Mouse (Mus musculus) midbrain, embryonic 10.5 days (tissue): ENCODE results near the gene Wars2. TPM values are rescaled to one million over a fixed set of nuclear protein-coding genes. Genes with fewer than 3 reads are reported as not detected.

Experiments used
- DNase-seq: peaks from one replicate; pipeline ENCODE4 v3.0.0-alpha.2; 2017; ENCODE audit warnings: low spot score
- H3K27ac ChIP-seq: fragments of 300-500 bp; sonication (generic); replicated peaks from 2 replicates; pipeline ENCODE4 v1.5.1; 2016; ENCODE audit warnings: mild to moderate bottlenecking
- H3K27me3 ChIP-seq: fragments of 300-500 bp; sonication (generic); 2 replicates; pipeline ENCODE4 v1.6.1; 2016; ENCODE audit warnings: low read depth, mild to moderate bottlenecking; ENCODE audit not compliant: poor library complexity, severe bottlenecking
- H3K36me3 ChIP-seq: fragments of 300-500 bp; sonication (generic); 2 replicates; pipeline ENCODE4 v1.6.1; 2016; ENCODE audit warnings: mild to moderate bottlenecking, moderate library complexity
- H3K4me1 ChIP-seq: fragments of 300-500 bp; sonication (generic); 2 replicates; pipeline ENCODE4 v1.6.1; 2016
- H3K4me3 ChIP-seq: fragments of 300-500 bp; sonication (generic); 2 replicates; pipeline ENCODE4 v1.5.1; 2016; ENCODE audit warnings: mild to moderate bottlenecking, moderate library complexity
- H3K9me3 ChIP-seq: fragments of 300-500 bp; sonication (generic); replicated peaks from 2 replicates; pipeline ENCODE4 v1.6.1; 2016; ENCODE audit warnings: mild to moderate bottlenecking
- WGBS: fragments of 180-500 bp; shearing (Covaris S2); methylation state at CpG from one replicate; pipeline ENCODE4 v1.1.7; 2016; 5-methylcytosine and 5-hydroxymethylcytosine counted together
- polyA plus RNA-seq: library from polyadenylated mRNA; unstranded; fragments of >200 nt; fragmentation: Nextera tagmentation; extraction: Ambion mirVana; gene quantifications from 2 replicates; pipeline ENCODE4 v1.2.1, GENCODE M21; 2016

The Wars2 gene
- polyA plus RNA-seq, 1 experiment from 2014 or later = 8.7 TPM

- Histone ChIP-seq H3K4me1 (peaks cover 15% of the 10 kb centered on the region), H3K36me3 (no peaks in the 10 kb centered on the region), H3K4me3 (no peak overlapping the region), H3K27me3 (peaks cover 100% of the 10 kb centered on the region), H3K9me3 (no peaks in the 10 kb centered on the region), H3K27ac (no peak overlapping the region)
- DNase-seq = no peak
- 2% methylated on average over 8 of the region's 8 CpGs for WGBS
Observed at GRCm38 (mm10) chr3:99242481-99242880, 101.6 kb downstream of the Wars2 start.

- DNase-seq = no peak
- H3K27ac ChIP-seq = no peak overlapping the region
- WGBS = 16% methylated on average over 3 of the region's 3 CpGs
- no peaks in the 10 kb centered on the region for H3K36me3 ChIP-seq
- H3K4me1 ChIP-seq = peaks cover 27% of the 10 kb centered on the region
- peaks cover 100% of the 10 kb centered on the region for H3K27me3 ChIP-seq
- no peaks in the 10 kb centered on the region for H3K9me3 ChIP-seq
- H3K4me3 ChIP-seq = no peak overlapping the region
Observed at GRCm38 (mm10) chr3:99245341-99245740, 104.5 kb downstream of the Wars2 start.

- no peak overlapping the region for H3K27ac ChIP-seq
- 38% methylated on average over 3 of the region's 3 CpGs for WGBS
- no peaks in the 10 kb centered on the region for H3K36me3 ChIP-seq
- no peak for DNase-seq
- peaks cover 15% of the 10 kb centered on the region for H3K4me1 ChIP-seq
- peaks cover 100% of the 10 kb centered on the region for H3K27me3 ChIP-seq
- no peaks in the 10 kb centered on the region for H3K9me3 ChIP-seq
- H3K4me3 ChIP-seq = no peak overlapping the region
Observed at GRCm38 (mm10) chr3:99246629-99247028, 105.8 kb downstream of the Wars2 start.

- 1% methylated on average over 4 of the region's 4 CpGs for WGBS
- no peak overlapping the region for H3K27ac ChIP-seq
- no peak for DNase-seq
Observed at GRCm38 (mm10) chr3:99247586-99247985, 106.7 kb downstream of the Wars2 start.

GRCm38 (mm10) chr3:99247996-99248801 lies 107.3 kb downstream of the Wars2 start:
- peaks cover 21% of the 10 kb centered on the region for H3K4me1 ChIP-seq
- H3K9me3 ChIP-seq = no peaks in the 10 kb centered on the region
- H3K27ac ChIP-seq = no peak overlapping the region
- H3K36me3 ChIP-seq = no peaks in the 10 kb centered on the region
- peaks cover 100% of the 10 kb centered on the region for H3K27me3 ChIP-seq
- peak; percentile 69 for DNase-seq
- WGBS = under 1% methylated on average over 28 of the region's 28 CpGs
- no peak overlapping the region for H3K4me3 ChIP-seq

More at GRCm38 (mm10) chr3:99247586-99247985, 106.7 kb downstream of the Wars2 start:
- Histone ChIP-seq H3K4me1 (peaks cover 18% of the 10 kb centered on the region), H3K36me3 (no peaks in the 10 kb centered on the region), H3K27me3 (peaks cover 100% of the 10 kb centered on the region), H3K9me3 (no peaks in the 10 kb centered on the region), H3K4me3 (no peak overlapping the region)

- no peaks in the 10 kb centered on the region for H3K36me3 ChIP-seq
- H3K27me3 ChIP-seq = peaks cover 100% of the 10 kb centered on the region
- peak; percentile 45 for DNase-seq
- H3K27ac ChIP-seq = no peak overlapping the region
- no peak overlapping the region for H3K4me3 ChIP-seq
- H3K4me1 ChIP-seq = peaks cover 28% of the 10 kb centered on the region
- under 1% methylated on average over 25 of the region's 25 CpGs for WGBS
- H3K9me3 ChIP-seq = no peaks in the 10 kb centered on the region
Observed at GRCm38 (mm10) chr3:99248831-99249550, 108.1 kb downstream of the Wars2 start.

GRCm38 (mm10) chr3:99249551-99249870 lies 108.6 kb downstream of the Wars2 start:
- no peak overlapping the region for H3K4me3 ChIP-seq
- no peaks in the 10 kb centered on the region for H3K36me3 ChIP-seq
- no peak overlapping the region for H3K27ac ChIP-seq
- no peaks in the 10 kb centered on the region for H3K9me3 ChIP-seq
- 1% methylated on average over 11 of the region's 11 CpGs for WGBS
- DNase-seq = no peak
- H3K4me1 ChIP-seq = peaks cover 33% of the 10 kb centered on the region
- peaks cover 100% of the 10 kb centered on the region for H3K27me3 ChIP-seq

- no peak overlapping the region for H3K4me3 ChIP-seq
- H3K4me1 ChIP-seq = peaks cover 34% of the 10 kb centered on the region
- peak; percentile 59 for DNase-seq
- no peaks in the 10 kb centered on the region for H3K9me3 ChIP-seq
- H3K27ac ChIP-seq = no peak overlapping the region
- H3K27me3 ChIP-seq = peaks cover 100% of the 10 kb centered on the region
- WGBS = 0% methylated on average over 6 of the region's 6 CpGs
- no peaks in the 10 kb centered on the region for H3K36me3 ChIP-seq
Observed at GRCm38 (mm10) chr3:99249906-99250305, 109.0 kb downstream of the Wars2 start.

- Histone ChIP-seq H3K4me3 (no peak overlapping the region), H3K4me1 (peaks cover 34% of the 10 kb centered on the region), H3K9me3 (no peaks in the 10 kb centered on the region), H3K36me3 (no peaks in the 10 kb centered on the region), H3K27me3 (peaks cover 100% of the 10 kb centered on the region), H3K27ac (no peak overlapping the region)
- peak; percentile 34 for DNase-seq
- 8% methylated on average over 6 of the region's 6 CpGs for WGBS
Observed at GRCm38 (mm10) chr3:99251271-99252165, 110.7 kb downstream of the Wars2 start.

GRCm38 (mm10) chr3:99252461-99253091 lies 111.7 kb downstream of the Wars2 start:
- Histone ChIP-seq H3K9me3 (no peaks in the 10 kb centered on the region), H3K36me3 (no peaks in the 10 kb centered on the region), H3K27ac (no peak overlapping the region), H3K4me1 (peaks cover 34% of the 10 kb centered on the region), H3K27me3 (peaks cover 100% of the 10 kb centered on the region), H3K4me3 (peak overlapping the region; percentile 55; the same call in 1 of the 2 replicates)
- DNase-seq = peak; percentile 44
- 1% methylated on average over 16 of the region's 16 CpGs for WGBS

- DNase-seq = peak; percentile 83
- Histone ChIP-seq H3K9me3 (no peaks in the 10 kb centered on the region), H3K27me3 (peaks cover 100% of the 10 kb centered on the region), H3K27ac (no peak overlapping the region), H3K4me1 (peaks cover 30% of the 10 kb centered on the region), H3K36me3 (no peaks in the 10 kb centered on the region), H3K4me3 (peak overlapping the region; percentile 55)
- WGBS = 0% methylated on average over 12 of the region's 12 CpGs
Observed at GRCm38 (mm10) chr3:99253092-99253488, 112.2 kb downstream of the Wars2 start.
